Mouse (Mus musculus) spleen, adult 2 months (tissue): ENCODE results near the gene Olfr576.

Experiments used
- CTCF ChIP-seq: fragments of 200-500 bp; IDR thresholded peaks from 2 replicates; pipeline ENCODE4 v1.5.1; 2011; ENCODE audit warnings: mild to moderate bottlenecking, inconsistent platforms; ENCODE audit not compliant: insufficient read depth, insufficient read length, insufficient replicate concordance; ENCODE audit errors: extremely low read depth
- POLR2A ChIP-seq: fragments of 200-500 bp; IDR thresholded peaks from 2 replicates; pipeline ENCODE4 v1.6.1; 2011; ENCODE audit warnings: low read depth, low read length, inconsistent platforms

- TF ChIP-seq CTCF (no peak), POLR2A (no peak)
Observed at GRCm38 (mm10) chr7:102924109-102924508, 38.4 kb upstream of the Olfr576 start, which contains the start of gene Olfr572.
